Mouse (Mus musculus): ENCODE measurements around the gene Brwd1.

- no peak for TF ChIP-seq CTCF (IDR thresholded peaks at IDR 0.05; ENCODE audit: borderline replicate concordance, control insufficient read depth, extremely low read depth, insufficient read depth, low read length, poor library complexity)
- TF ChIP-seq POLR2A (IDR thresholded peaks at IDR 0.05; ENCODE audit: control insufficient read depth, extremely low read depth, insufficient read depth, low read length, poor library complexity): no peak
These were observed 5.8 kb upstream of the Brwd1 start for GRCm38 (mm10) chr16:96088120-96088519.

All from thymus, adult 2 months (tissue).